Mouse (Mus musculus): ENCODE results near the gene Eif2ak4.

DNA sequence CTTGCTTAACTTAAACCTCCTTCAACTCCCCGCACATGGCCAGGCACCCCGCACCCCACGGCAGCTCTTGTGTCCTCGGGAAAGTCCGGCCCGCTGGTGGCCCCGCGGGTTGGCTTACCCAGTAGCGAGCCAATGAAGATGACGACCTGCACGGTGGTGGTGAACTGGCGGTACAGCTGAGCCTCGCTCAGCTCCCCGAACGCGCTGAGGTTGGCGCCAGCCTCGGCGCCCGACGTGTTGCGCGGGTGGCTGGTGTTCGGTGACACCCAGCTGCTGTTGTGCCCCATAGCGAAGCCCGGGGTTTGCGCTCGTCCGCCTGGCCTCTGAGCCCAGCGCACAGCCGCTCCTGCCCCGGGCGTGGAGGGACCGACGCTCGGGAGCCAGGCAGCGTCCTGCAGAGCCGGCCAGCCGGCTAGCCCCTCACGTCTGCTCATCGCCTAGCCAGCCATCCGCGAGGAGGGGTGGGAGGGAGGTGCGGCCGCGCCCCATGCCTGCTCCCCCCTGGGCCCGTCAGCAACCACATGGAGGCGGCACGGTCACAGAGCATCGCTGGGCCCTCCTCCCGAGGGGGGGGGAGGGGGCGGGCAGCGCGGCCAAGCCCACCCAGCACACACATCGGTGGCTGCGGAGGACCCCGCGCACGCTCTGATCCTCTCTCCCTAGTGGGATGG, 15.4 kb upstream of the Eif2ak4 start, which contains the start of gene Gpr176:
- TF ChIP-seq POLR2A (IDR thresholded peaks at IDR 0.05; ENCODE audit: borderline replicate concordance, extremely low read depth, low read depth, low read length): no peak
- TF ChIP-seq CTCF (IDR thresholded peaks at IDR 0.05; ENCODE audit: insufficient read depth, low read length): no peak
